Mouse (Mus musculus) natural killer cell, adult 2 months (primary cell): Measurements from ENCODE around the gene Plcb1.

ENCODE experiments used
- DNase-seq, 2 experiments: peaks; one replicate each; pipeline ENCODE4 v3.0.0; 2022; ENCODE audit warnings: low spot score in 2 of 2

The Plcb1 gene

DNA sequence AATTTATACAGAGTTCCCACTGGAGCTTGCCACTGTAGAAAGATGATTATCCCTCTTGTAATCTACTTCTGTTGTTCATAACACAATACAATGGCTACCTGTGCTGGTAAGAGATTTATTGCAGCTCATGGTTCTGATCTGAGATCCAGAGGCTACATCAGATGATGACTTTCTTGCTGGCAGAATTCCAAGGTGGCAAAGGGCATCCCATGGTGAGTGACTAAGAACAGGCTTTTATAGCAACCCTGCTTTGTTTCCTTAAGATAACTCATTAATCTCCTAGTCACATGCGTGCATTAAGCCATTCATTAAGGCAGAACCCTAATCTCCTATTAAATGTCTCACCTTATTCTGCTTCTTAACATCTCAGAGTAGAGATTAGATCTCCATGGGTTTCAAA, 618.2 kb downstream of the Plcb1 start:
- no peak for DNase-seq

DNA sequence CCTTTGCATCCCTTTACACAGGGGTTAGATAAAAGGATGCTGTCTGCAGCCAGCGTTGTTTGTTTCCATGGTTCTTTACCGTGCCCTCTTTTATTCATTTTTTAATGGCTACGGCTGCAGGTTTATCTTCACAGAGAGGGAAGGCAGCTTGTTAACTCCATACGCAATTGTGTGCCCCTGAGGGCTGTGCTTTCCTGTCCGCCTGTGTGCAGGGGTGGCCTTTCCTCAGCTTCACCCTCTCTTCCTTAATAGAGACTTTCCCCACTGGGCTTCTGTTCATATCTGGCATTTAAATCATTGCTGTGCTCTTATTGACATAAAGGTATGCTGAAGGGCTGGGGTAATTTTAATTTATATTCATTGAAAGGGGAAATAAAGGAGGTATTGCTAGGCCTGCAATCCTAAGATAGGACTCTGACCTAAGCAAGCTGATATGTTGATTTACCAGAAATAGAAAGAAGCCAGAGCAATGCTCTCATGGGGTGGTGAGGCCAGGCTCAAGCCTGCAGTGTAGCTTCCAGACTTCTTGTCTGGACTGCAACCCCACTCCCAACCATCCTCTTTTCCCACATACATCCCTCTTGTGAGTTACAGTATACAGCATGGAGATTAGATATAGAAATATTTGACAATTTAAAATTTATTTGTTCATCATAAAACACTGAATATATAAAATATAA, 623.7 kb downstream of the Plcb1 start:
- DNase-seq: no peak

DNA sequence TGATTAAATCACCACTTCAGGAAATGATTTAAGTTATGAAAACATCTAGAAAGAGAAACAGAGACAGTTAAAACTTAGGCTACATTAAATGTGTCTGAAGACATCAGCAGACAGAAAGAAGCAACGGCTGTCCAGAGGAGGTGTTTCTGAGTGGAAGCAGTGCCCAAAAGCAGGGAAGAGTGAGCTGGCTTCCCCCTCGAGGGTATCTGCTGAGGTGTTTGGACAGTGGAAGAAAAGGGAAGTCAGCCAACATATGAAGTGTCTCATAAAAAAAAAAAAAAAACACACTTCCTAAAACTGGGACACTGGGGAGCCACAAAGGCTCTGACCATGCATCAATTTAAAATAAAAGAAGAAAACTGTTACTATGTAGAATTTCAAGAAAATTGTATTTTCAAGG, 625.8 kb downstream of the Plcb1 start:
- no peak for DNase-seq

DNA sequence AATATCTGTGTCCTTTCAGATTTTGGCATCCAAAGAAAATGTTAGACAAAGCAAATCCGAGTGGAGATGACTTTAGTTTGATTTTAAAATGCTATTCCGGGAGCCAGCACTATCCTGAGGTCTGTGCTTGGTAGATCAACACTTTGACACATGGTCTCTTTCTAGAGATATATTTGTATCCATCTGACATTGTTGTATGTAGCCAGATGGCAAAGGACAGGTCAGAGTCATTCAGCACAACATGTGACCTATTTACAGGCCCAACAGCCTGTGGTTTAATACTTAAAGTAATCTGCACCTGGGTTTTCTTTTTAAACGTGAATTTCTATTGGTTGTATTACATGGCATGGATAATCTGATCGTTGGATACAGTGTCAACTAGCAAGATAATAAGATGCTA, 629.3 kb downstream of the Plcb1 start:
- DNase-seq: no peak

DNA sequence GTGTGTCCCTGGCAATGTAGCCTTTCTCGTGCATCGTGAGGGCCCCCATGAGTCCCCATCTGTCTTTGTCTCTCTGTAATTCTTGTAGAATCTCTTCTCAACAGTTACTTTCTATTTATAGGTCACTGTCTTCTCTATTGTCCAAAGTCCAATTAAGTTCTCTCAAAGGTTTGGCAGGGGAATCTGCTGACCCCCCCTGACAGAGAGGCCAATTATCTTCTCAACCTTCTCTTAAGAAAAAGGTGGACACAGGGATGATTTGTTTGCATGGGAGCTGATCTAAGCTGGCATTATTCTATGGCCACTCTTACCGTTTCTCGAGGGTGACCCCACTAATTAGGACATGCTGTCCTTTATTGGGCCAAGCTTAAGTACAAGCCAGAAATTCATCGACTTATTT, 633.4 kb downstream of the Plcb1 start:
- no peak for DNase-seq

DNA sequence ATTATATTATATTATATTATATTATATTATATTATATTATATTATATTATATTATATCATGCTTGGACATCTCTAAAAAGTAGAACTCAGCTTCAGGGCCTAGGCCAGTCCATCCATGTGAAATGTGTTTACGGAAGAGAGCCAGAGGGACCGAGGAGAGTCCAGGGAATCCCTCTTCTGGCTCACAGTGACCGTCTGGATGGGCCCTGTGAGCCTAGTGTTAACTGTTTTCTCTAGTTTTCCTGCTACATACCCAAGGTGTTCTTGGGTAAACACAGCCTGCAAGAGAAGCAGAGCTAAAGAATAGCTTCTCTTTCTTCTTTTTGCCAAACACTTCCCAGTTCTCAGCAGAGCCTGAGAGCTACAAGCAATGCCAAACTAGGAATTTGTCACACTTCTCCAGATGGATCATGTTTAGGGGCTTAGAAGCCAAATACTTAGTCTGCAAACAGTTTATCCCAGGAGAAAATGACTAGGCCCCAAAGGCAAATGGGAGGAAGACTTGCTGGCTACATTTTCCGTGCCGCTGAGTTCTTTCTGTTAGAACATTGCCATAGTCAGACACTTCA, 649.2 kb downstream of the Plcb1 start:
- DNase-seq: no peak

DNA sequence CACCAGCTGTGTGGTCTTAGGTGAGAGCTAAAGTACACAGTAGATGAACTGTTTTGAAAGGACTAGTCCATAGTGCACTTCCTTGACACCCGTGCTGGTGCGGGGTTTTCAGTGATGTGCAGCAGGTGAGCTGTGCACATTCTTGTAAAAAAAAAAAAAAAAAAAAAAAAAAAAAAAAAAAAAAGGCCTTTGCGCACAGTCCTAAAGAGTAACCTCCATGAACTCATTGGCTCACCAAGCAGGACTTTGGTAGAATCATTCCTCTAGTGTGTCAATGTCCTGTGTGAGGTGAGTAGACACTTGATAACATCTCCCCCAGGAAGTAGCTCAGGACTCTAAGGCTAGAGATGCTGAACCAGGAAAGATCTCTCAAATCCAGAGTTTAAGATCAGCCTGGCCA, 653.2 kb downstream of the Plcb1 start:
- DNase-seq: no peak

DNA sequence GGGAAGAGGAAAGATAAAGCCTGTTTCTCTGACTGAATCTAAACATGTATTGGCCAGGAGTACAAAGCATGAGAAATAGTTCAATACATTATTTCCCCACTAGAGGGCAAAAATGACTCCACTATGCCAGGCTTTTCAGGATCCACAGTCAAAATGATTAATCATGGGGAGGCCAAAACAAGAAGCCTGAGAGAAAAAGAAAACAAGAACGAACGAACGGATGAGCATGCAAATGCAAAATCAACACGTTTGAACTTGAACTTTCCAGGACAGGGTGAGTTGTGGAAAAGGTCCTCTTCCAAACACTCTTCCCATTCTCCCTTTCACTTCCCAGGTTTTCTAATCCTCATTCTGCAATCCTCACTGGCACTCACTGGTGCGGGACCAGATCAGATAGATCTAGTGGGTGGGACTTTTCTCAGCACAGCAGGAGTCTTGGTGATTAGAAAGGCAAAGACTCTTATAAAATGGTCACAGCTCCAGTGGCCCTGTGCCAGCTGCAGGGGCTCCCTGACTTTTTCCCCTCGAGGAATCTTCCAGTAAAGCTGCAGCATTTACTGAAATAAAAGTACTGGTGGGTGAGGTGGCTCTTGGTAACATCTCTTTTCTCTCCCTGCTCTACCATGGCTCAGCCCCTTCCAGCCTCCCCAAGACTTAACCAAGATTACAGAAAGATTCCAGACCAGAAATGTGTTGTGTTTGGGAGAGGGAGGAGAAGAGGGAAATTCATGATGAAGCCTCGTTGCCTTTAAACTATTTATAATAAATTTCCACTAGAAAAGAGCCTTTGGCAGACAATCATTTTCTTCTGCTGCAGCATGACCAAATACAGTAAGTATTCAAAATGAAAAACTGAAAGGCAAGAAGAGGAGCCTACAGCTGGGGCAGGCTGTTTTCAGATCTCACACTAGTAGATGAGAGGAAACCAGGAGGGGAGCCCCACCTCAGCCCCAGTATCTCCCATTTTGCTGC, 654.0 kb downstream of the Plcb1 start:
- no peak for DNase-seq

DNA sequence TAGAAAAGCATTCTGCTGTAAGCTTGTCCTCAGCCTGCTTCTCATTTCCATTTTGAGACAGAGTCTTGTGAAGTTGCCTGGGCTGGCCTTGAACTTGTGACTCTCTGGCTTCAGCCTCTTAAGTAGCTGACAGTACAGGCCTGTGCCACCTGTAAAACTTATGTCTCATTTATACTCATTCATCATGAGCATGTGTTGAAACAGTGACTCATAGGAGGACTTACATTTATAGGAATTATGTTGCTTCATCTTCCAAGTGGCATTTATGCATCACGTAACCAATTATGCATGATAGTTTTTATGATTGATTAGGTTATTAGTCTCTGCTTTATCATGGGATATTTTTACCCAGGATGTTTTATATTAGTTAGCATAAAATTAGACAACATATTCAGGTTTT, 667.7 kb downstream of the Plcb1 start:
- DNase-seq: no peak

DNA sequence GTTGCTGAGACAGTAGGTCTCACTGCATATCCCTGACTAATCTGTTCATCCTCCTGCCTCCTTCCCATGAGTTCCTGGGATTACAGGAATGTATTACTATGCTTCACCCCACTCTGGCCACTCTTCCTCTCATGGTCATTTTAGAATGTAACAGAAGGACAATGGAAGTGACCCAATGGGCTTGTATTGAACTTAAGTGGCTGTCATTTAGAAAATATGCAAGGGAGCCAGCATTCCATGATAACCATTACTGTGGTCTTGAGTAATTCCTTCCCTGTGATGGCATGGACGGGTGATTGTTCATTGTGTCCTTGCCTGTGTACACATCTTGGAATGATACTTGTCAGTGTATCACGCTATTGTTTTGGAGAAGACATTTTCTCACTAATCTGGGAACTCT, 668.1 kb downstream of the Plcb1 start:
- no peak for DNase-seq

DNA sequence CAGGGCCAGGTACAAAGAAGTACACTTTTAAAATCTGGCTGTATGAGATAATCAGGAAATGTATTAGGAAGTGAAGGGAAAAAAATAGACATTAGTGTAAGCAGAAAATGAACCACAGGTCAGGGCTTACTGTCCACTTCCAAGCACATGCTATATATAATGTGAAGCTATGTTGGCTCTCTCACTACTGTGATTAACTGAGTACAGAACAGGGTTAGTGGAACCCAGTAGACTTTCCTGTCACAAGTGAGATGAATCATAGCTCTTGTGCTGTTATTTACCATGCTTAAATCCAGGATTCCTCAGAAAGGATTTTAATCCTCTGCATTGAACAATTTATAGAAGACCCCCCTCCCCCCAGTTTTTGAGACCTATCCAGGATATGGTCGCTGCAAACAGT, 668.6 kb downstream of the Plcb1 start:
- no peak for DNase-seq

DNA sequence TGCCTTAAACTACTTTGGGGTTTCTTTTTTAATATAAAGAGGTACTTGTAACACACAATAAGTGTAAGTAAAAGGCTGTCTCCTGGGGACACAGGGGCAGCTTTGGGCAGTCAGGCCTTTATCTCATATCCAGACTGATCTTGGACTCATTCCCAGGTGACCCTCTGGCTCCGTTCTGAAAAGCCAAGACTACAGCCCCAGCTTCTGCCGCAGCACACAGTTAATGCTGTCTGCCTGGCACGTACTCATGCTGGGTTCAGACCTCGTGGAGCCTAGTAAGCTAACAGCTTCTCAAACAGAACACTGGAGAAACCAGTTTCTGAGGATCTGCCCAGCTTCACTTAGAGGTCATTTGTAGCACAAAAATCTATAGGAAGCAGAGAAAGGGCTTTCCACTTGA, 682.0 kb downstream of the Plcb1 start:
- DNase-seq: no peak

DNA sequence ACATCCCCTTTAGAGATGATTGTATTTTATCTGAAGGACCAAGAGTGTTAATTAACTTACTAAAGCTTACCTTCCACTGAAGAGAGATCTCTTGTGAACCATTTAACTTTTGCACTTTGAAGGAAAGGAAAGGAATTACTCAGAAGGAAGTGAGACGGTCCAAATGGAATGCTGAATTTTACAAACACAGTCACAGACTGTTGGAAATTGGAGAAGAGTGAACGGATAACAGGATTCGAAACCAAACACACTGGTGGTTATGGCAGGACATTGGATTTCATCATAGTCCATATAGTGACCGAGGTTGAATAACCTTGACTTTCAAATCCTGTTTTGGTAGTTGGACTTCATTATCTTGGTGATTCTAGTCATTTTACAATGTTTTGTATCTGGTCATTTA, 688.2 kb downstream of the Plcb1 start:
- no peak for DNase-seq

DNA sequence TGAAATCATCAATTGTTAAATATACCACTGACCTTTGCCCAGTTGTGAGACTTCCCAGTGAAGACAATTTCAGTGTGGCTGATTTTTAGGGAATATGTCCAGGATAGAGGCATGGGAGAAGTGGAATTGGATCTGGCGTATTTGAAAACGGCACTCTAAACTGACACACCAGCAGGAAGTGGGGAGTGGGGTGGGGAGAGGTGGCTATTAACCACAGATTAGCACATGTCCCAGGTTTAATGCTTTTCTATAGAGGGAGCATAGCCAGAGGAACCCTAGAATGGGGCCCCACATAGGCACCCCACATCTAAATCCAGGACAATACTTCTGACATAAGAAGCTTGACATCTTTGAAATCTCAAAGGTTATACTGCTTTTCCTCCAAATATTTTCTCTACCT, 699.4 kb downstream of the Plcb1 start:
- DNase-seq: no peak

DNA sequence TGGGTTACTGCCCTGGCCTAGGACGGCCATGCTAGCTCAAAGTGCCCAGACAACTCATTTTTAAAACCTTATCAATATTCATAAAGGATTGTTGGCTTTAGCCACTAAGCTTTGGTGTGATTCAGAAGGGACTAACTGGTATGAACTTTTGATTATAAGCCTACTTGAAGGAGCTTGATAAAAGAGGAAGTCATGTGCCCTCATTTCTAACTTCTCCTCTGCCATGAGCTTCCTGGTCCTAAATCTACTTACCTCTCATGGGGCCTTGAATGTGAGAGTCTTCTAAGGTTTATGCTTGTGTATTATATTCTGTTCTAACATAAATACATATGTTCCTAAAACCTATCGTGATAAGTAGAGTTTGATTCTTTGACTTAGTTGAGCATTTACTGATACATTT, 702.4 kb downstream of the Plcb1 start:
- no peak for DNase-seq

DNA sequence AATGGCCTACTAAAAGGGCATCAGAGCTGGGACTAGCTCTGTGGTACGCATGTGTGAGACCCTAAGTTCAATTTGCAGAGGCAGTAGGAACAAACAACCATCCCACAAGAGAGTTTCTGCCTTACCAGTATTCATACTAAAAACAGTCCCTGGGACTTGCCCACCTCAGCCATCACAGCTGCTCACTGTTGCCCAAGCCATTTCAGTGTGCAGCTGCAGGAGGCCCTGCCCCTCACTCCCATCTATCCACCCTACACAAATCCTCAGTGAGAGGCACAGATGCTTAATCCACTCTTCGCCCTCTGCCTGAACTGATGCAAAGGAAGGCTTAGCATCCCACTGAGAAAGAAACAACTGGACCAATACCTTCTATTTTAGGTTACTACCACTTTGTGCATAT, 703.3 kb downstream of the Plcb1 start:
- no peak for DNase-seq

DNA sequence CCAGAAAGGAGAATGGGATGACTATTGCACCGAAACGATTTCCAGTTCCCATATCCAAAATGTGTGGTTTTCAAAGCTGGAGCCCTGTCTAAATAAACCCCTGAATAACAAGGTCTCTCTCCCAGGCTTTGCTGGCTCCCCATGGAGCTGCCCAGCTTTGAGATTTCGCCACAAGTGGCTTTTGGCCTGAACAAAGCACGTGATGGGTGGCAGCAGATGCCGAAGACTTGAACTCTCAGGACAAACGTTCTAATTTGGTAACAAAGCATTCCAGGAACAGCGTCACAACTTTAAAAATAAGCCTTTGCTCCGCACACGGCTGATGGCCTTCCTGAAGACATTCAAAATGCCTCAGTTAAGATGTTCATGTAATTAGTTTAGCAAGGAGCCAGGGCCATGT, 706.9 kb downstream of the Plcb1 start:
- no peak for DNase-seq

DNA sequence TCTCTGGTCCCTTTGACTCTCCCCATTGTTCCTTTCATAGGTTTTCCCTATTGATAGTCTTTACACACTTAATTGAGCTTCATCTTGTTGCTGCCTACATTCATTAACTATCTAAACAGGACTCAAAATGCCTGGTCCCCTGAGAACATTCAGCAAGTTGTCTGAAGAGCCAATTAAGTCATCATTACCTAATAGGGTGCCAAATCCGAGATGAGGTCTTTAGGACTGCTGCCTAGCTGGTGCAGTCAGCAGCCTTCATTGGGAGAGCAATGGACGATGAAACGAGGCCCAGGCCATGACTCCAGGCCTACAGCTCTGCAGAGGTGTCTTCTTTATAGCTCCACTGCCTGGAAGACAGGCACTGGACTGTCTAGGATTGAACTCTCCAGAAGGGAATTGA, 710.7 kb downstream of the Plcb1 start:
- no peak for DNase-seq

DNA sequence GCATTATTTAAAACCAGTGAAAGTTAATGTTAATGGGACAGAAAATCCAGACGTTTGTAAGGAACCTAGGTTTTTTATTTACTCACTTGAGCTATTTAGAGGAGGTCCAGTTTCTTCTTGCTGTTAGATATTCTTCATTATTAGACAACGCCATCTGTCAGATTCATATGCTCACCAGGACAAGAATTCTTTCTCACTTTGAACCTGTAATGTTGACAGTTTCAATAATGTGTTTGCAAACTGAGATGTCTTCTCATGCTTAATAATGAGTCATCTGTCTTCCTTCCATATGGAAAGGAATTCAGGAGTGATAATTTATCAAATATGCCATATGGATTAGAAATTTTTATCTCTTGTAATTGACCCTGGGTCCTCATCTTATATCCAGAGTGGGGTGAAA, 711.4 kb downstream of the Plcb1 start:
- no peak for DNase-seq

DNA sequence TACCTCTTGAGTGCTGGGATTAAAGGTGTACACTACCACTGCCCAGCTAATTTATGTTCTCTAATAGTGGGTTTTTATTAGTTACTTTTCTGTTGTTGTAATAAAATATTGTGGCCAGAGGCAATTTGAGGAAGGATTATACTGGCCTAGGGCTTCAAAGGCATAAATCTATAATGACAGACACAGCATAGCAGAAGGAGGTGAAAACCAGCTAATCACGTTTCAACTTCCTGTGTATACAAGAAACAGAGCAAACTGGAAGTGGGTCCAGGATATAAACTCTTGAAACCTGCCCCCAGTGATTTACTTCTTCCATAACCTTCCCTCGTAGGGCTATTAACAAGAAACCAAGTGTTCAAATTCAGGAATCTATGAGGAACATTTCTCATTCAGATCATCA, 715.0 kb downstream of the Plcb1 start:
- no peak for DNase-seq

DNA sequence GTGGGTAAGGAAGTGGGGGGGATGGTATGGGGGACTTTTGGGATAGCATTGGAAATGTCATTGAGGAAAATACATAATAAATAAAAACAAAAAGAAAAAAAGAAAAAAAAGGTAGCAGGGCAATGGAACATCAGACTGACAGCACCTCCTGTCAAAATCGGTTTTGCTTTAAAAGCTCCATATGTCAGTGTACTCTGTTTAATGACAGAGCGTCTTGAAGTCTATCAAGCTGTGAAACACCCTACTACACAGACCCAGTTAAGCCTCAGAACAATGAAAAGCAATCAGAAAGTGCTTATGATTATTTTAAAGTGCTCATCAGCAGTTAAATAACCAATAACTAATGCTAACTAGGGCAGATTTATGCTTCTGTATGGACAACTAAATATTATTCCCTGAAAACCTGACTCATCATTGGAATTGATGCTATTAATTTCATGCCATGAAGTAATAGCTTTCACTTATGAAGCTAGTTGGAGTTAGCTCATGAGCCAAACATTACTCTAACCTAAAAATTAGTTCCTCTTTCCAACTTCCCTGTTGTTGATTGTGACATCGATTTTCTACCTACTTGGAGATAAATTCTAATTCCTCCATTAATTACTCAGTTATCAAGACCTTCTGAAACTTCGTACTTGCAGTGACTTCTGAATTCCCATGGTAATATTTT, 717.6 kb downstream of the Plcb1 start:
- DNase-seq: no peak

DNA sequence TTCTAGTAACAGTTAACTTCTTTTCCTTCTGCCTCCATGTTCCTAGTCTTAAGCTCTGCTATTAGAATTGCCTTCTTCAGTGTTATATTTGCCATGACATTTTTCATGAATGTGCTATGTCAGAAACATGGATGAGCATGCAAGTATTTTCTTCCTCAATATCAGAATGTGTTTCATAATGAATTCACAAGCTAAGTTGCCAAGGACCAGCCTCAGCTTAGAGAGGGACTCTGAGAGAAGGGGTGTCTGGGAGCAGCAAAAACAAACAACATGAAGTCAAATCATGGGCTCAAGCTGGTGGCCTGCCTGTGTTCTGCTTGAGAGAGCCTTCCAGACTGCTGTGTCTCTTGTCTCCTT, 718.1 kb downstream of the Plcb1 start:
- DNase-seq: no peak

DNA sequence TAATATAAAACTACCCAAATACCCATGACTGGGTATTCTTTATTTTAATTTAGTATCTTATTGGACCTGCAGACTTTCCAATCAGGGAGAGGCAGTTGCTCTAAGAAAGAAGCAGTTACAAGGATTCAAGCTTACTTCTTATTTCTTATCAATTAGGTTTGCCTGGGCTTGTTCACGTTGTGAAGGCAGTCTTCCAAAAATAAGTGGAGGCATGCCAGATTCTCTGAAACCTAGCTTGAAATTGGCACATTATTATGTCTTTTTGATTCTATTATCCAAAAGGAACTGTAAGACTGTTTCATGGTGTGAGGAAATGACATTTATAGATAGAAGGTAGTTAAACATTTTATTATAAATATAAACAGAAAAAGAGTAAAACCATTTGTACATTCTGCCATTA, 721.2 kb downstream of the Plcb1 start:
- DNase-seq: no peak
